Mouse (Mus musculus) forebrain, embryonic 13.5 days (tissue): ENCODE data around the gene Ptrh1. TPM values are rescaled to one million over a fixed set of nuclear protein-coding genes. Genes with fewer than 3 reads are reported as not detected.

Source experiments
- ATAC-seq: fragments of 200-750 bp; cut with Nextera tagmentation; 2 replicates; pipeline ENCODE4 v1.8.0; 2017
- H3K27ac ChIP-seq: fragments of 300-500 bp; sonication (generic); 2 replicates; pipeline ENCODE4 v1.5.1; 2015; ENCODE audit warnings: inconsistent platforms, mild to moderate bottlenecking, moderate library complexity
- H3K27me3 ChIP-seq: fragments of 300-500 bp; sonication (generic); 2 replicates; pipeline ENCODE4 v1.6.1; 2015; ENCODE audit warnings: mild to moderate bottlenecking, inconsistent platforms
- H3K36me3 ChIP-seq: fragments of 300-500 bp; sonication (generic); 2 replicates; pipeline ENCODE4 v1.6.1; 2015; ENCODE audit warnings: mild to moderate bottlenecking, inconsistent platforms; ENCODE audit not compliant: poor library complexity, severe bottlenecking
- H3K4me1 ChIP-seq: fragments of 300-500 bp; sonication (generic); 2 replicates; pipeline ENCODE4 v1.6.1; 2015; ENCODE audit warnings: inconsistent platforms
- H3K4me2 ChIP-seq: fragments of 300-500 bp; sonication (generic); 2 replicates; pipeline ENCODE4 v1.6.1; 2015; ENCODE audit warnings: inconsistent platforms, mild to moderate bottlenecking, moderate library complexity
- H3K4me3 ChIP-seq: fragments of 300-500 bp; sonication (generic); 2 replicates; pipeline ENCODE4 v1.5.1; 2015; ENCODE audit warnings: mild to moderate bottlenecking, inconsistent platforms
- H3K9ac ChIP-seq: fragments of 300-500 bp; sonication (generic); 2 replicates; pipeline ENCODE4 v1.6.1; 2015; ENCODE audit warnings: mild to moderate bottlenecking, inconsistent platforms
- H3K9me3 ChIP-seq: fragments of 300-500 bp; sonication (generic); replicated peaks from 2 replicates; pipeline ENCODE4 v1.6.1; 2016; ENCODE audit warnings: inconsistent platforms
- WGBS: fragments of 180-500 bp; shearing (Covaris S2); methylation state at CpG from one replicate; pipeline ENCODE4 v1.1.7; 2015; 5-methylcytosine and 5-hydroxymethylcytosine counted together
- polyA plus RNA-seq: library from polyadenylated mRNA; unstranded; fragments of >200 nt; fragmentation: Nextera tagmentation; extraction: Ambion mirVana; gene quantifications from 2 replicates; pipeline ENCODE4 v1.2.1, GENCODE M21; 2015

The Ptrh1 gene
- polyA plus RNA-seq, 1 experiment from 2014 or later = 4.6 TPM

- ATAC-seq = peak; percentile 13
- H3K9ac ChIP-seq = peak within 1 kb of the TSS; percentile 84
- 6% methylated on average over 11 of the region's 11 CpGs for WGBS
These were observed 34.7 kb upstream of the Ptrh1 start, which contains the start of gene 6330409D20Rik for GRCm38 (mm10) chr2:32740916-32741272. TSS of gene 6330409D20Rik (minus strand) at chr2:32741016.

DNA sequence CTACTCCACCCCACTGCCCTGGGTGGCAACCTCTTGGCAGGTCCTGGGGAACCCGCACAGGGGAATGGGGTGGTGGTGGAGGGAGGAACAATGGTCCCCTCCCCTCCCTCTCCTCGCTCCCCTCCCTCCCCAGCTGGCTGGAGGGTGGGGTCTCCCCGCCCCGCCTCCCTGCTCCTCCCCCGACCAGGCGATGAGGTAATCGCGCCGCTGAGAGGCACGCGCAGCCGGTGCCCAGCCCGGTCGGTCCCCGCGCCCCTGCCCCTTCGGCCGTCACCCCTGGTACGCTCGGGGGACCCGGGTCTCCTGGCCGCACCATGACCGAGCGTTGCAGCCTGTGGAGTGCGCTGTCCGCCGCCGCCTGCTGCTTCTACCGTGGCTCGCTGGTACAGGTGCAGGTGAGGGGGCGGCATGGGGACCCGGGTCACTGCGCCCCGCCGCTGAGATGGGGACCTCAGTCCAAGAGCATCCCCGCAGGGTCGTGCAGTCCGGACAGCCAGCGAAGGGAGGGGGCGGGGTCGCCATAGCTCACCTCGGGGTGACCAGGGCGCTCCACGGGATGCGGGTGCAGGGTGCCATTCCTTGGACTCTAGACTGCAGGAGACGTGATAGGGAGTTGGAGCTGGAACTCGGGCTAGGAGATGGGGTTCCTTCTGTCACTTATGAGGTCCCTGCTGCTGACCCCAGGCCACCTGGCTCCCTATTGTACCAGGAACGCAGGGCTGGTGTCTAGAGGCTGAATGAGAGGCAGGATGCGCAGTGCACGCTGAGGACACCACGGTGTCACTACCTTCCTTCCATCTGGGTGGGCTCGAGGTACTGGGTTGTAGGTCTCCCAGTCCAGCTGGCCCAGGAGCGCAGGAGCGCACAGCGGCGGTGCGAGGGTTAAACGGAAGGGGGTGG lies 34.1 kb upstream of the Ptrh1 start:
- under 1% methylated on average over 32 of the region's 58 CpGs for WGBS
- H3K4me2 ChIP-seq = peak overlapping the region; percentile 98
- peak; percentile 61 for ATAC-seq
- peaks cover 29% of the 10 kb centered on the region for H3K4me1 ChIP-seq
- peak overlapping the region; percentile 79 for H3K4me3 ChIP-seq
- H3K9me3 ChIP-seq = no peaks in the 10 kb centered on the region
- peak overlapping the region; percentile 84 for H3K9ac ChIP-seq
- H3K27ac ChIP-seq = peak overlapping the region; percentile 84
- H3K27me3 ChIP-seq = no peaks in the 10 kb centered on the region
- peaks cover 29% of the 10 kb centered on the region for H3K36me3 ChIP-seq

More at GRCm38 (mm10) chr2:32740916-32741272, 34.7 kb upstream of the Ptrh1 start, which contains the start of gene 6330409D20Rik:
- H3K9me3 ChIP-seq = no peaks in the 10 kb centered on the region
- H3K27ac ChIP-seq = peak within 1 kb of the TSS; percentile 84
- H3K4me2 ChIP-seq = peak within 1 kb of the TSS; percentile 98
- peaks cover 23% of the 10 kb centered on the region for H3K36me3 ChIP-seq
- H3K27me3 ChIP-seq = no peaks in the 10 kb centered on the region
- H3K4me3 ChIP-seq = peak within 1 kb of the TSS; percentile 79
- H3K4me1 ChIP-seq = peaks cover 29% of the 10 kb centered on the region

DNA sequence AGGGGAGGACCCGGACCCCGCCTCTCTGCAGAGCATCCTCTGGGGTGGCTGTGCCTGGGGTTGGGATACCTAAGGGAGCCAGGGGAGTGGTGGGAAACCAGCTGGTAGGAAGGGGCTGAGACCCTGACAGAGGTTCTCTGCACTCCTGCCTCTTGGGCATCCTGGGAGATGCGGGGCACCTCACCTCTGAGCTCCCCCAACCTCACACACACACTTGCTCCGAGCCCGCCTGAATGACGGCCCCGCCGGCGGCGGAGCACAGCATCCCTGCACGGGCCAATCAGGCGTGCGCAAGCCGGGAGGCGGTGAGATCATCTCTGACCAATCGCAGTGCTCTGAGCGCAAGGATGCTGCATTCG lies 33.4 kb upstream of the Ptrh1 start:
- Histone ChIP-seq H3K4me3 (peak overlapping the region; percentile 79), H3K4me2 (peak overlapping the region; percentile 98), H3K9me3 (no peaks in the 10 kb centered on the region), H3K36me3 (peaks cover 35% of the 10 kb centered on the region), H3K9ac (peak overlapping the region; percentile 84), H3K4me1 (peaks cover 29% of the 10 kb centered on the region), H3K27me3 (no peaks in the 10 kb centered on the region), H3K27ac (peak overlapping the region; percentile 84)
- 3% methylated on average over 18 of the region's 18 CpGs for WGBS
- peak; percentile 95 for ATAC-seq

GRCm38 (mm10) chr2:32744272-32744982 lies 31.2 kb upstream of the Ptrh1 start:
- WGBS = 78% methylated on average over 15 of the region's 15 CpGs
- H3K4me2 ChIP-seq = no peak overlapping the region
- H3K27me3 ChIP-seq = no peaks in the 10 kb centered on the region
- H3K9me3 ChIP-seq = no peaks in the 10 kb centered on the region
- H3K4me1 ChIP-seq = peaks cover 29% of the 10 kb centered on the region
- H3K4me3 ChIP-seq = no peak overlapping the region
- H3K36me3 ChIP-seq = peaks cover 51% of the 10 kb centered on the region
- H3K27ac ChIP-seq = no peak overlapping the region
- ATAC-seq = no peak
- no peak overlapping the region; the same call in 1 of the 2 replicates for H3K9ac ChIP-seq

DNA sequence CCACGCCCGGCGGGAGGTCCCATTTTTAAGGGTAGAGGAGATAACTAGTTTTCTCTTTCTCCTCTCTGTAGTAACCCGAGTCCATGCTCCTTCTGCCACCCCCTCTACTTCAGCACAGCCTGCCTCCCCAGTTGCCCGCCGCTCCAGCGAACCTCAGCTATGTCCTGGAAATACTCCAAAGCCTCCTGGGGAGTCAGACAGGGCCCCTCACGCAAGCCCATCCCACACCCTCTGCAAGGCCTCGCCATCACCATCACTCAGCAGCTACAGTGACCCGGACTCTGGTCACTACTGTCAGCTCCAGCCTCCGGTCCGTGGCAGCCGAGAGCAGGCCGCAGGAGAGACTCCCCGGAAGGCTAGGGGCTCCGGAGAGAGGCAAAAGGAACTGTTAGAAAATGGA lies 26.5 kb upstream of the Ptrh1 start:
- H3K36me3 ChIP-seq = peaks cover 72% of the 10 kb centered on the region
- H3K4me3 ChIP-seq = no peak overlapping the region
- no peak overlapping the region for H3K4me2 ChIP-seq
- H3K27me3 ChIP-seq = no peaks in the 10 kb centered on the region
- H3K9ac ChIP-seq = no peak overlapping the region
- no peak for ATAC-seq
- no peak overlapping the region for H3K27ac ChIP-seq
- peaks cover 25% of the 10 kb centered on the region for H3K4me1 ChIP-seq
- H3K9me3 ChIP-seq = no peaks in the 10 kb centered on the region
- WGBS = 94% methylated on average over 16 of the region's 16 CpGs

GRCm38 (mm10) chr2:32750199-32750598 lies 25.4 kb upstream of the Ptrh1 start:
- WGBS = 67% methylated on average over 7 of the region's 7 CpGs
- Histone ChIP-seq H3K36me3 (peaks cover 73% of the 10 kb centered on the region), H3K9ac (no peak overlapping the region), H3K27ac (no peak overlapping the region), H3K4me2 (no peak overlapping the region), H3K4me3 (no peak overlapping the region), H3K9me3 (no peaks in the 10 kb centered on the region), H3K27me3 (no peaks in the 10 kb centered on the region), H3K4me1 (peaks cover 22% of the 10 kb centered on the region)
- ATAC-seq = no peak

DNA sequence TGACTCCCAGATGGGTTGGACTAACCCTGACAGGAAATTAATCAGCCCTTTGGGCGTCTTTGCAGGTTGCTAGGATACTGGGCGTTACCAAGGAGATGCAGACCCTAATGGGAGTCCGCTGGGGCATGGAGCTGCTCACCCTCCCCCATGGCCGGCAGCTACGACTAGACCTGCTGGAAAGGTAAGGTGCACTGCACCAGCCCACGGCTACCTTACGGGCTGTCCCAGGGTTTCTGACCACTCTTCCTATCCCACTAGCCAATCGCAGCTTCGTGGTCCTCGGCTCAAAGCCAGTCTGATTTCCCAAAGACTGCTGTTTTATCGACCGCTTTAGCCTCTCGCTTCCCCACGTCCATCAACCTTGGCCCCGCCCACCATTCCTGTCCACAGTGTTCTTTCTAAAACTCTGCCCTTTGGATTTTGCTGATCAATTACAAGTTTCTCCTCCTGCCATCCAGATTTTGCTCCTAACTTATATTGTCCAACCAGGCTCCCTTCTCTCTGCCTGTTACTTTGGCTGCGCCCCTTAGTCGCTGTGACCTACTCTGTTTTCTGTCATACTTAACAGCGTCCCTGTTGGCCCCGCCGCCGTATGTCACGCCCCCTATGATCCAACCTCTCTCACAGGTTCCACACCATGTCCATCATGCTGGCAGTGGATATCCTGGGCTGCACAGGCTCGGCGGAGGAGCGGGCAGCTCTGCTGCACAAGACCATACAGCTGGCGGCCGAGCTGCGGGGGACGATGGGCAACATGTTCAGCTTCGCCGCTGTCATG lies 24.5 kb upstream of the Ptrh1 start:
- H3K4me3 ChIP-seq = peak overlapping the region; percentile 29
- H3K27ac ChIP-seq = peak overlapping the region; percentile 38; the same call in 1 of the 2 replicates
- H3K4me1 ChIP-seq = peaks cover 22% of the 10 kb centered on the region
- ATAC-seq = peak; percentile 74
- H3K4me2 ChIP-seq = peak overlapping the region; percentile 60
- peaks cover 65% of the 10 kb centered on the region for H3K36me3 ChIP-seq
- no peaks in the 10 kb centered on the region for H3K9me3 ChIP-seq
- WGBS = 3% methylated on average over 31 of the region's 31 CpGs
- H3K9ac ChIP-seq = peak overlapping the region; percentile 37
- H3K27me3 ChIP-seq = no peaks in the 10 kb centered on the region

- Histone ChIP-seq H3K9ac (peak overlapping the region; percentile 37), H3K4me2 (peak overlapping the region; percentile 60), H3K36me3 (peaks cover 59% of the 10 kb centered on the region), H3K4me3 (peak overlapping the region; percentile 29), H3K9me3 (no peaks in the 10 kb centered on the region), H3K27me3 (no peaks in the 10 kb centered on the region), H3K4me1 (peaks cover 23% of the 10 kb centered on the region), H3K27ac (no peak overlapping the region)
- no peak for ATAC-seq
- WGBS = 19% methylated on average over 8 of the region's 10 CpGs
These were observed 23.9 kb upstream of the Ptrh1 start for GRCm38 (mm10) chr2:32751665-32752033.

- Histone ChIP-seq H3K9me3 (no peaks in the 10 kb centered on the region), H3K4me2 (0 out of 2 replicates have a peak overlapping the region, but pooled peaks have one; percentile 60), H3K27ac (no peak overlapping the region), H3K9ac (no peak overlapping the region), H3K4me1 (peaks cover 25% of the 10 kb centered on the region), H3K27me3 (no peaks in the 10 kb centered on the region), H3K4me3 (no peak overlapping the region), H3K36me3 (peaks cover 54% of the 10 kb centered on the region)
- ATAC-seq = no peak
- WGBS = 63% methylated on average over 10 of the region's 10 CpGs
These were observed 23.4 kb upstream of the Ptrh1 start for GRCm38 (mm10) chr2:32752181-32752580.

GRCm38 (mm10) chr2:32756674-32757055 lies 18.9 kb upstream of the Ptrh1 start:
- peak; percentile 41 for ATAC-seq
- Histone ChIP-seq H3K4me3 (no peak overlapping the region; the same call in 1 of the 2 replicates), H3K27me3 (no peaks in the 10 kb centered on the region), H3K9ac (no peak overlapping the region), H3K27ac (no peak overlapping the region), H3K4me1 (peaks cover 25% of the 10 kb centered on the region), H3K36me3 (peaks cover 47% of the 10 kb centered on the region), H3K4me2 (peak overlapping the region; percentile 32; the same call in 1 of the 2 replicates), H3K9me3 (no peaks in the 10 kb centered on the region)
- 31% methylated on average over 6 of the region's 6 CpGs for WGBS

- H3K9ac ChIP-seq = peak within 1 kb of the TSS; percentile 87
- H3K4me3 ChIP-seq = peak within 1 kb of the TSS; percentile 59
- ATAC-seq = peak; percentile 96
- peak within 1 kb of the TSS; percentile 88 for H3K27ac ChIP-seq
- peaks cover 19% of the 10 kb centered on the region for H3K4me1 ChIP-seq
- WGBS = under 1% methylated on average over 60 of the region's 66 CpGs
- H3K4me2 ChIP-seq = peak within 1 kb of the TSS; percentile 61
- H3K27me3 ChIP-seq = no peaks in the 10 kb centered on the region
- no peaks in the 10 kb centered on the region for H3K9me3 ChIP-seq
- peaks cover 53% of the 10 kb centered on the region for H3K36me3 ChIP-seq
These were observed 18.3 kb upstream of the Ptrh1 start, which contains the start of gene Tor2a for GRCm38 (mm10) chr2:32757056-32757845. TSS of gene Tor2a (plus strand) at chr2:32757234.
